Mouse (Mus musculus) kidney, adult 2 months (tissue): ENCODE results near the gene Ehhadh. TPM values are rescaled to one million over a fixed set of nuclear protein-coding genes. Genes with fewer than 3 reads are reported as not detected.

Source experiments
- DNase-seq: peaks from one replicate; pipeline ENCODE4 v3.0.0; 2021
- H3K27ac ChIP-seq: fragments of 200-500 bp; 2 replicates; pipeline ENCODE4 v1.5.1; 2012; ENCODE audit warnings: low read depth, low read length, control low read depth, inconsistent platforms; ENCODE audit not compliant: insufficient read depth
- H3K27me3 ChIP-seq: fragments of 200-500 bp; replicated peaks from 2 replicates; pipeline ENCODE4 v1.6.1; 2012; ENCODE audit warnings: mild to moderate bottlenecking, moderate library complexity, low read length, inconsistent platforms; ENCODE audit not compliant: control insufficient read depth, insufficient read depth
- H3K36me3 ChIP-seq: fragments of 200-500 bp; 2 replicates; pipeline ENCODE4 v1.6.1; 2012; ENCODE audit warnings: mild to moderate bottlenecking, moderate library complexity, low read length, inconsistent platforms; ENCODE audit not compliant: control insufficient read depth, insufficient read depth
- H3K4me1 ChIP-seq: fragments of 200-500 bp; 2 replicates; pipeline ENCODE4 v1.6.1; 2011; ENCODE audit warnings: low read length; ENCODE audit not compliant: control insufficient read depth, insufficient read depth
- H3K4me3 ChIP-seq: fragments of 200-500 bp; 2 replicates; pipeline ENCODE4 v1.5.1; 2011; ENCODE audit warnings: mild to moderate bottlenecking, low read depth, low read length, control low read depth; ENCODE audit not compliant: insufficient read depth
- CTCF ChIP-seq: fragments of 200-500 bp; conservative IDR thresholded peaks from 2 replicates; pipeline ENCODE4 v1.5.1; 2011; ENCODE audit warnings: low read depth, mild to moderate bottlenecking, control low read depth, low read length, moderate library complexity, mixed read lengths; ENCODE audit not compliant: insufficient read depth, insufficient read length
- POLR2A ChIP-seq: fragments of 200-500 bp; IDR thresholded peaks from one replicate; pipeline ENCODE4 v1.6.1; 2011; ENCODE audit warnings: low read depth, low read length, control low read depth
- WGBS: fragments of 180-500 bp; shearing (Covaris S2); methylation state at CpG from one replicate; pipeline ENCODE4 v1.1.7; 2018; 5-methylcytosine and 5-hydroxymethylcytosine counted together
- polyA plus RNA-seq: library from polyadenylated mRNA; depleted of rRNA; stranded (reverse); fragments of >200 nt; gene quantifications from 2 replicates; pipeline ENCODE4 v1.2.3, GENCODE M21; 2012

The Ehhadh gene
- polyA plus RNA-seq, 1 experiment: 224 TPM

DNA sequence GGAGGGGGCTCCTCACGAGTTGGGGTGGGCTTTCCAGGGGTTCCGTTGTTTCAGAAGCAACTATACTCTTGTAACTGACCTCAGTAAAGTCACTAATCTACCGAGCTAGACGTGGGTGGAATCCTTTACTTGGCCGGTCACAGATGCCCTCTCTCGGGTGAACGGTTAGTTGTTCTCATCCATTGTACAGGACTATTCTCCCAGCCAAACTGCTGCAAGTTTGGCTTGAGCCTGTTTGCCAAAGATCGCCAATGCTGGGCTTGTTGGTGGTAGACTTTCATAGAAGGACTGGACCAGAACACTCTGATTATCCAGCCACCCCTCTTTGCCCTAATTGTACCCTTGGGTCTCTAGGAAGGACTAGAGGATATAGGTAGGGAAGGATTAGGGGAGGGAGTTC is 1.3 kb downstream of the Ehhadh start:
- peaks cover 16% of the 10 kb centered on the region for H3K4me1 ChIP-seq
- peak overlapping the region; percentile 21; the same call in 1 of the 2 replicates for H3K27ac ChIP-seq
- H3K36me3 ChIP-seq: no peaks in the 10 kb centered on the region
- H3K27me3 ChIP-seq: no peaks in the 10 kb centered on the region
- TF ChIP-seq CTCF (no peak), POLR2A (no peak)
- DNase-seq: peak; percentile 52
- WGBS: 64% methylated on average over 8 of the region's 8 CpGs
- H3K4me3 ChIP-seq: peak overlapping the region; percentile 13

DNA sequence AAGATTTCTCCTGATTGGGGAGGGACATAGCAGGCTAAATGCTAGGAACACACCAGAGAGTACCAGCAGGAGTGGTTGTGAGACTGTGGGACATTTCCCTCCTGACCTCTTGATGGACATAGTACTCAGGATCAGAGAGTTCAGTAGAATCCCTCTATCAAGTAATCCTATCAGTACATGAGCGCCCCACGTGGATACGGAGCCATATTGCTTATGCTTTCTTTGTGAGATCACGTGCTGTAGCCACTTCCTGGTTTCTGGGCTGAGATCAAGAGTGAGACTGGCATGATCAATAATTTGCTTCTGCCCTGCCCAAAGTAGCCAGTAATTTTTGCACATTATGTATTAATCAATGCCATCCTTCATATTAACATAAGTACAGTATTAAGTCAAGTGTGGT is 2.6 kb downstream of the Ehhadh start:
- TF ChIP-seq POLR2A (no peak), CTCF (no peak)
- no peak overlapping the region for H3K4me3 ChIP-seq
- peaks cover 26% of the 10 kb centered on the region for H3K4me1 ChIP-seq
- WGBS: 60% methylated on average over 4 of the region's 4 CpGs
- H3K36me3 ChIP-seq: no peaks in the 10 kb centered on the region
- no peak for DNase-seq
- no peaks in the 10 kb centered on the region for H3K27me3 ChIP-seq
- no peak overlapping the region for H3K27ac ChIP-seq

DNA sequence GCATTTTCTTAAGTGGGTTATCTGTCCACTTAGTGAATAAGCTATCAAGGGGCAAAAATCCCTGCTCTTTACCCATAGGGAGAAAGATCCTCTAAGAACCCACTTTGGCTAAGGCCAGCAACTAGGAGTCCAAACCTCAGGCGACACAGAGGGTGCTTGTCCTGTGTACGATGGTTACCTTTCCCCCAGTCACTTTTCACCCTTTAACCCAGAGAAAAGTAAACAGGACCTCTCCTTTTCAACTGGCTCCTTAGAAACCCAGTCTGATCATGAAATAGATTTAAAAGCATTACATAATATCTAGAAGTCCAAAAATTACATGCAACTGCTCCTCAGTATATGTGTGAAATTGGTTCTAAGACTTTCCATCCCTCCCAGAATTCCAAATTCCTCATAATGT is 4.8 kb downstream of the Ehhadh start:
- no peak overlapping the region for H3K4me3 ChIP-seq
- 54% methylated on average over 2 of the region's 2 CpGs for WGBS
- TF ChIP-seq POLR2A: no peak
- no peak for TF ChIP-seq CTCF

DNA sequence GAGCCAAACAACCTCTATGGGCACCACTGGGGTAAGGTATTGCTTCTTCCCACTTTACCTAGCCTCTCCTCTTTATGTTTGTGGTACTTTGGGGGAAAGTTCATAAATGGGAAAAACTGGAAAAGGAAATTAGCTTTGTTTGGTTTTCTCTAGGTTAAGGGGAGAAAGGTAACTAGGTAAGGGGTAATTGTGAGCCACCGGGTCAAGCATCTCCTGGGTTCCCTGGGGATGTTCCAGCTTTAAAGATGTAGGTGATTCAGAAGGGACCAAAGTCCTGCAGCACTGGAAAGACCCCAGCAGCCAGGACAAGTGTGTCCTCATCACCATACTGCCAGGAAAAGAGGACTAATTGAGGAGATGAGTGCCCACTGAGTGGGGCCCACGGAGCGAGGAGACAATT is 5.7 kb downstream of the Ehhadh start:
- Histone ChIP-seq H3K4me1 (peaks cover 34% of the 10 kb centered on the region), H3K27ac (peak overlapping the region; percentile 92), H3K36me3 (no peaks in the 10 kb centered on the region; the same call in 1 of the 2 replicates), H3K4me3 (no peak overlapping the region), H3K27me3 (no peaks in the 10 kb centered on the region)
- TF ChIP-seq POLR2A: no peak
- TF ChIP-seq CTCF: no peak
- DNase-seq: no peak
- WGBS: 75% methylated on average over 3 of the region's 3 CpGs

More for the DNA sequence above, 4.8 kb downstream of the Ehhadh start:
- no peaks in the 10 kb centered on the region for H3K36me3 ChIP-seq
- H3K4me1 ChIP-seq: peaks cover 31% of the 10 kb centered on the region
- no peaks in the 10 kb centered on the region for H3K27me3 ChIP-seq
- H3K27ac ChIP-seq: no peak overlapping the region
- DNase-seq: peak; percentile 56

DNA sequence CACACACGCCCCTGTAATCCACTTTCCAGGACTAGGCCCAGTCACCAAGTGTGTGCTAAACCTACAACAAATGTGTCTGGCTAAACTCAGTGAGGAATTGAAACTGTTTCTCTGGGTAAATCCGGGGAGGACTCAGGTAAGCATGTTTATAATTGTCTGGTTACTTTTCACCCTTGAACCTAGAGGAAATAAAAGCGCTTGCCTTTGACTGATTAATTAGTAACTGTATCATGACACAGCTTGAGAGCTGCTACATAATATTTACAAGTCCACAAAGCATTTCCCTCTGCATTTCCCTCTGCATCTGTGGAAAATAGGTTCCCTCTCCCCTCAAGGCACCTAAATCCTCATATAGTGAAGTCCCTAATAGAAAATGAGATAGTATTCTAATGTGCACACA is 6.3 kb downstream of the Ehhadh start:
- peaks cover 34% of the 10 kb centered on the region for H3K4me1 ChIP-seq
- peak; percentile 80 for DNase-seq
- no peaks in the 10 kb centered on the region for H3K27me3 ChIP-seq
- peak overlapping the region; percentile 87 for H3K27ac ChIP-seq
- no peak for TF ChIP-seq CTCF
- no peak for TF ChIP-seq POLR2A
- no peaks in the 10 kb centered on the region; the same call in 1 of the 2 replicates for H3K36me3 ChIP-seq
- no peak overlapping the region for H3K4me3 ChIP-seq
- WGBS: 33% methylated on average over 3 of the region's 3 CpGs

DNA sequence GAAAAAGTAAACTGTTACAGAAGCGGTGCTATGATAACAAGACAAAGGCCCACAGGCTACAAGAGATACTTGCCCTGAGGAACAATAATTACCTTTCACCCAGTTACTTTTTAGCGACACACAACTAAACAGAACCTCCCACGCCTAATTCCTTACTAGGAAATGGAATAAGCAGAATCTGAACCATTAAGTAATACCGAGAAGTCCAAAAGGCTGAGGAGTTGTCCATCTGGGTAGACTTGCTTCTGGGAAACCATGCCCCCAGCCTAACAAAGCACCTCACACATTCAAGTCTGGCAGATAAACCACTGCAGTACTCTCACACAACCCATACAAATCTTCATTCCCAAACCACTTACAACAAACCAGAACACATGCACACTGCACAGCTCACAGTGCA is 8.5 kb downstream of the Ehhadh start:
- no peak for TF ChIP-seq CTCF
- DNase-seq: peak; percentile 86
- no peaks in the 10 kb centered on the region for H3K27me3 ChIP-seq
- H3K4me1 ChIP-seq: peaks cover 34% of the 10 kb centered on the region
- H3K36me3 ChIP-seq: no peaks in the 10 kb centered on the region; the same call in 1 of the 2 replicates
- no peak overlapping the region for H3K4me3 ChIP-seq
- WGBS: 67% methylated on average over 4 of the region's 4 CpGs
- peak overlapping the region; percentile 98 for H3K27ac ChIP-seq

DNA sequence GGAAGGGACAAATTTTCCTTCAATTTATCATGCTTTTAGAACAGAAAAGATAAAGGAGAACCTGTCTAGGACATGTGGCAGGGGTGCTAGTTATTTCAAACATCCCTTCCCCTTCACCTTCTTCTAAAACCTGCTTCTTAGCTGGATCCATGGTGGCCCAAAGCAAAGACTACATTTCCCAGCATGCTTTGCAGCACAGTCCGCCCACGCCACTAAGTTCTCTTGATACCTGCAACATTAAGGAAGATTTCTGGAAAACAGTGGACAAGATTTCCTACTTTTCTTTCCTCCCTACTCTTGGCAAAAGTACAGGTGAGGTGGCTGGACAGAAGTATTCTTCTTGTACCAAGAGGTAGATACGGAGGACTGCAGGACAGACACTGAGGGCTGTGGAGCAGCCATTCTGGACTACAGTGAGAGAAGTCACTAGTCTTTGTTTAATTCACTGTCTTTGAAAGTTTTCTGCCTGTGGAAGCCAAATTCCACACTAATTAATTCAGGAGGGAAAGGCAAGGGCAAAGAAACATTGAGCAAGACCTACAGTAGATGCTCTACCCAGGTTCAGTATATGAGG is 9.2 kb downstream of the Ehhadh start:
- no peaks in the 10 kb centered on the region; the same call in 1 of the 2 replicates for H3K36me3 ChIP-seq
- H3K4me3 ChIP-seq: peak overlapping the region; percentile 35
- WGBS: 55% methylated on average over 3 of the region's 3 CpGs
- peaks cover 34% of the 10 kb centered on the region for H3K4me1 ChIP-seq
- no peak for TF ChIP-seq POLR2A
- TF ChIP-seq CTCF: no peak
- no peaks in the 10 kb centered on the region for H3K27me3 ChIP-seq
- no peak for DNase-seq
- H3K27ac ChIP-seq: peak overlapping the region; percentile 84

DNA sequence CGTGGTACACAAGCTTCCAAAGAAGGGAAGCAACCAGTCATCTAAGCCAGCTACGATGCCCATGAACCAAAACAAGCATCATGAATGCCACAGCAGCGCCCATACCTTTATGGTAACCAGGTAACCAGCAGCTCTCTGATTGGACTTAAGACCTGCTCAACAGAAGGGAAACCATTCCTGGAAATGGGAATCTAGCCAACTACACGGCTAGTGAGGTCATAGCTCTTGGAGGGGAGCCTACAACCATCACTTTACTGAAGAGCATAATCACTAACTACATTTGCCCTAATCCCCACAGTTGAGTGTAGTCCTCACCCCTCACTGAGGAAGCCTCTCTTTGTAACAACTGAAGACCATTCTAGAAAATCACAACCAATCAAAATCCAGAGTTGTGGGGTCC is 12.9 kb downstream of the Ehhadh start:
- H3K4me3 ChIP-seq: no peak overlapping the region
- WGBS: 62% methylated on average over 4 of the region's 4 CpGs
- no peak overlapping the region for H3K27ac ChIP-seq
- H3K4me1 ChIP-seq: peaks cover 15% of the 10 kb centered on the region; the same call in 1 of the 2 replicates
- peak; percentile 71 for DNase-seq
- peaks cover 2% of the 10 kb centered on the region for H3K36me3 ChIP-seq
- no peaks in the 10 kb centered on the region for H3K27me3 ChIP-seq
- TF ChIP-seq POLR2A (no peak), CTCF (no peak)
